Mouse (Mus musculus) erythroid progenitor cell, adult 5-6 weeks (primary cell): ENCODE data around the gene Tent5a. TPM values are rescaled to one million over a fixed set of nuclear protein-coding genes. Genes with fewer than 3 reads are reported as not detected.

Experiments
- ATAC-seq: replicated peaks from 2 replicates; pipeline ENCODE4 v1.8.0; 2016; ENCODE audit warnings: moderate number of reproducible peaks, mild to moderate bottlenecking, moderate TSS enrichment, inconsistent platforms; ENCODE audit not compliant: poor library complexity, low FRiP score, severe bottlenecking
- total RNA-seq, 2 experiments: library from RNA; stranded (forward) in 1 of 2; stranded (reverse) in 1 of 2; fragments of 150-400 nt in 1 of 2; fragments of 186-747, 209-891 nt in 1 of 2; gene quantifications; 2 replicates each; pipeline versions ENCODE4 v1.2.3 to v1.2.4; 2015 to 2017; ENCODE audit warnings: low replicate concordance in 2 of 2

The Tent5a gene
- total RNA-seq (2015; ENCODE audit: low replicate concordance) (12.3 and 19.3 TPM in 2 replicates), total RNA-seq (2017; ENCODE audit: low replicate concordance) (5.3 and 5.5 TPM in 2 replicates)

GRCm38 (mm10) chr9:85327242-85328211 is at the start of gene Tent5a:
Gene Tent5a (minus strand): TSS chr9:85327348.
- ATAC-seq: peak; percentile 84

- no peak for ATAC-seq
Measured at GRCm38 (mm10) chr9:85376643-85377307, 49.6 kb upstream of the Tent5a start.

- ATAC-seq: no peak
Measured at GRCm38 (mm10) chr9:85375152-85375551, 48.0 kb upstream of the Tent5a start.

- ATAC-seq: no peak
Measured at GRCm38 (mm10) chr9:85372034-85372433, 44.9 kb upstream of the Tent5a start.

- no peak for ATAC-seq
Measured at GRCm38 (mm10) chr9:85369512-85369911, 42.4 kb upstream of the Tent5a start.

GRCm38 (mm10) chr9:85357154-85357860 is 30.2 kb upstream of the Tent5a start:
- ATAC-seq: no peak

GRCm38 (mm10) chr9:85355559-85355958 is 28.4 kb upstream of the Tent5a start:
- no peak for ATAC-seq

GRCm38 (mm10) chr9:85347823-85348523 is 20.8 kb upstream of the Tent5a start:
- ATAC-seq: no peak

GRCm38 (mm10) chr9:85342892-85343785 is 16.0 kb upstream of the Tent5a start:
- ATAC-seq: no peak

- ATAC-seq: no peak
Measured at GRCm38 (mm10) chr9:85340303-85340702, 13.2 kb upstream of the Tent5a start.

- ATAC-seq: no peak
Measured at GRCm38 (mm10) chr9:85336046-85336445, 8.9 kb upstream of the Tent5a start.

- no peak for ATAC-seq
Measured at GRCm38 (mm10) chr9:85331521-85331920, 4.4 kb upstream of the Tent5a start.

- peak; percentile 63 for ATAC-seq
Measured at GRCm38 (mm10) chr9:85328259-85328658, 1.1 kb upstream of the Tent5a start.

GRCm38 (mm10) chr9:85326292-85327241 is 581 bp downstream of the Tent5a start:
- ATAC-seq: peak; percentile 60

GRCm38 (mm10) chr9:85325201-85325868 is 1.8 kb downstream of the Tent5a start:
- ATAC-seq: no peak

GRCm38 (mm10) chr9:85324158-85324875 is 2.8 kb downstream of the Tent5a start:
- ATAC-seq: no peak
